Mouse (Mus musculus): Measurements from ENCODE around the gene Ltb.
A peak's percentile ranks its signal among the peaks of the same experiment; 100 is the strongest.

Gene Ltb

DNA sequence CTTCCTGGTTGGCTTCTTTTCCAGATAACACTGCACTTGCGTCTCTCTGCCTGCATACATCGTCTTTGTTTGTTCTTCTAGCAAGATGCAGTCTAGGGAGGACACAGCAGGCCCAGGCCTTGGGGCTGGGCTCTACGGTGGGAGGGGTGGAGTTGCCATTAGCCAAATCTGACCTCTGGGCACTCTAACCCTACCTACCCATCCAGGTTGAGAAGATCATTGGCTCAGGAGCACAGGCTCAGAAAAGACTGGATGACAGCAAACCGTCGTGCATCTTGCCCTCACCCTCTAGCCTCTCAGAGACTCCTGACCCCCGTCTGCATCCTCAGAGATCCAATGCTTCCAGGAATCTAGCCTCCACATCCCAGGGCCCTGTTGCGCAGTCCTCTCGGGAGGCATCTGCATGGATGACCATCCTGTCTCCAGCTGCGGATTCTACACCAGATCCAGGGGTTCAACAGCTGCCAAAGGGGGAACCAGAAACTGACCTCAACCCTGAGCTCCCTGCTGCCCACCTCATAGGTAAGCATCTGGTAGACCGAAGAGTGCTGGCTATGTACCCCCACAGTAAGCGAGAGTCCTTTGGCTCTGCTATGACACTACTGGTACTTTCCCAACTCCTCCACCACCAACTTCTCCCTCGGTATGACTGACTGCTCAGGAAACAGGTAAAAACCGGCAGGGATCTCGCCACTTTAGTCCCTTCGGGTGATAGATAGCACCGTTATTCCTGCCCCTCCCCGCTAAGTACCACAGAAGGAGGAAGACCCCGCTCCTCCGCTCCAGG lies 798 bp downstream of the Ltb start:
- DNase-seq: no peak

DNA sequence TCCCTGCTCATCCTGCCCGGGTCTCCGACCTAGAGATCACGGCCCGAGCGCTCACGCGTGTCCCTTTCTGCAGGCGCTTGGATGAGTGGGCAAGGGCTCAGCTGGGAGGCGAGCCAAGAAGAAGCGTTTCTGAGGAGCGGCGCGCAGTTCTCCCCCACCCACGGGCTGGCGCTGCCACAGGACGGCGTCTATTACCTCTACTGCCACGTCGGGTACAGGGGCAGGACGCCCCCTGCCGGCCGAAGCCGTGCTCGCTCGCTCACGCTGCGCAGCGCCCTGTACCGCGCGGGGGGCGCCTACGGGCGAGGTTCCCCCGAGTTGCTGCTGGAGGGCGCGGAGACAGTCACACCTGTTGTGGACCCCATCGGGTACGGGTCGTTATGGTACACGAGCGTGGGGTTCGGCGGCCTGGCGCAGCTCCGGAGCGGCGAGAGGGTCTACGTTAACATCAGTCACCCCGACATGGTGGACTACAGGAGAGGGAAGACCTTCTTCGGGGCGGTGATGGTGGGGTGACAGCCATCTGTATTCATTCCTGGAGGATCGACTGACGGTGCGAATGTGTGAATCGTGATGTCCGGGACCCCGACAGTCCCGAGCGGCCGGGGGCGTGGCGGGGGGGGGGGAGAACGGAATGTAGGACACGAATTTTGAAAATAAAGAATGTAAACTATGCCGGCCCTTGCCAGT lies 1.5 kb downstream of the Ltb start:
- DNase-seq: peak; percentile 98

DNA sequence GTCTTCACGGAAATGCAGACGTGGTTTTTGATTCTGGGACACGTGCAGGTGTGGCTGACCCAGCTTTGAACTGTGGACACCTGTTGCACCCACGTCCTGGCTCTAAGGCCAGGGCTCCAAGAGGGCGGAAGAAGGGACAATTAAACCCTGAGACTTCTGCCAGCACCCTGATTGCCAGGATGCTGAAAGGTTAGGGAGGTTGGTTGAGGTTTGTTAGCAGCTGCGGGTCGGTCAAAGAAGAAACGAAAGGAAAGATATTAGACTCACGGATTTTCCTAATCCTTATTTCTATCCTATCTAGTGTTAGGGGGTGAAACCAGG lies 2.0 kb downstream of the Ltb start:
- DNase-seq: peak; percentile 88

DNA sequence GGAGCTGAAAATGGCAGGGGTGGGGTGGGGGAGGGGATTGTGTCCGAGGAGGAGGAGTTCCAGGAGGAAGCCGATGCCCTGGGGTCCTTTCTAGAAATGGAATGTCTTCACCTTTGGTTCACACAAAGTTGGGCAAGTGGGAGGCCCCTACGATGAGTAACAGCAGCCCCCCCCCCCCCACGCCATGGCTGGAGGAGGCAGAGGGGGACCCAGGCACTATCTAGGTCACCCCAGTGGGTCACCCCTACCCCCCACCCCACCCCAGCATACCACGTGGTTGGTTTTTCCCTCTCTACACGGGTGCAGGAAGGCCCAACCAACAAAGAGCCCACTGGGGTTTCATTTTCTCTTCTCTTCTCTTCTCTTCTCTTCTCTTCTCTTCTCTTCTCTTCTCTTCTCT lies 2.9 kb downstream of the Ltb start:
- no peak for DNase-seq

DNA sequence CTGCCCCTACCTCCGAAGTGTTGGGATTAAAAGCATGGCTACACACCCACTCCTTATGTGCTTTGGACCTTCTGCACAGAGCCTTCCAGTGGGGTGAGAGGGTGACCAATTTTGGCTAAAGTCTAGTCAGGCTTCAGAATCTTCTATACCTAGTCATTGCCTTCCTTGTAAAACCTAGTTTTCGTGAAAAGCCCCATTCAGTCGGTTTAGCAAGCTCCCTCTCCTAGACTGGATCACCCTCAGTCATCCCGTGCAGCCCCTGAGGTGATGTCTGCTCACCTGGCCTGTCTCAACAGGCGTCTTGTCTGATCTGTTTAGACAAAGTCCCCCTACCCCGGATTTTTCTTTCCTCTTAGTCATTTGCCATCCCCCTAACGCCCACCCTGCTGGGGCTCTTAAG lies 3.8 kb downstream of the Ltb start:
- no peak for DNase-seq

DNA sequence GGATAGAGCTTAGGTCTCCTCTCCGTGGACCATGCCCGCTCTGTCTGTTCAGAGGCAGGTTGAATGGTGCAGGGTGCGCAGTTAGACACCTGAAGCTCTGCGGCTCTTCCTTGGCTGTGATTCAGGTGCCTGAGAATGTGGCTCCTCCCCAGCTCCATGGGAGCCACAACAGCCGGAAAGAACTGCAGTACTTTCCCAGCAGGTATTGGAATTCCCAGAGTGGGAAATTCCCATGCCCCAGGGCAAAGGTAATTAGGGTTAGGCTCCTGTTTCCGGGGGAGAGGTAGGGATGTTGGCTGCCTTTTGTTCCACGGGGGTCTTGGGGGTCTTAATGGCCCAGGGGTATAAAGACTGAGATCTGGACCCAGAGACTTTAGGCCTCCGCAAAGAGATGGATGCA lies 4.7 kb downstream of the Ltb start:
- peak; percentile 88 for DNase-seq

DNA sequence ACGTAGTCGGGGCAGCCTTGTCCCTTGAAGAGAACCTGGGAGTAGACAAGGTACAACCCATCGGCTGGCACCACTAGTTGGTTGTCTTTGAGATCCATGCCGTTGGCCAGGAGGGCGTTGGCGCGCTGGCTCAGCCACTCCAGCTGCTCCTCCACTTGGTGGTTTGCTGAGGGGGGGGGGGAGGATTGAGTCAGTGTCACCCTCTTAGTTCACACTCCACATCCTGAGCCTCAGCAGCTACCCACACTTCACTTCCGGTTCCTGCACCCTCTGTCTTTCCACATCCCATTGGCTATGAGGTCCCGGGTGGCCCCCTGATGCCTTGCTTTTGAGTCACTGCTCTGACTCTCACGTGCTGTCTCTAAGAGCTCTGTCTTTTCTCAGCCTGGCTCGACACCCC lies 6.2 kb downstream of the Ltb start:
- DNase-seq: peak; percentile 97

DNA sequence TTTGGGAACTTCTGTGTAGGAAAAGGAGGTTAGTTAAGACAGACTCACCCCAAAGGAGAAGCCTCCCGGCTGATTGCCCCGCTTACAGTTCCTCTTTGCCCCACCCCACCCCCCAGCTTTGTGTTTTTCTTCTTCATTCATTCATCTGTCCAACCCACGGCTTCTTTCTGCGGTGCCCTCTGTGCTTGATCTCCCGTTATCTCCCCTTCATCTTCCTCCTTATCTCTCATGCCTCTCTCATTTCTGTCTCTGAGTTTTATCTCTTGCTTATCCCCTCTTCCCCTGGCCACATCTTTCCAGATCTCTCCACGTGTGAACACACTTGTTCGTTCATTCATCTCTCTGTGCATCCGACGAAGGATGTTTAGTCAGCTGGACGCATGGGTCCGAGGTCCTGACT lies 6.9 kb downstream of the Ltb start:
- peak; percentile 91 for DNase-seq

DNA sequence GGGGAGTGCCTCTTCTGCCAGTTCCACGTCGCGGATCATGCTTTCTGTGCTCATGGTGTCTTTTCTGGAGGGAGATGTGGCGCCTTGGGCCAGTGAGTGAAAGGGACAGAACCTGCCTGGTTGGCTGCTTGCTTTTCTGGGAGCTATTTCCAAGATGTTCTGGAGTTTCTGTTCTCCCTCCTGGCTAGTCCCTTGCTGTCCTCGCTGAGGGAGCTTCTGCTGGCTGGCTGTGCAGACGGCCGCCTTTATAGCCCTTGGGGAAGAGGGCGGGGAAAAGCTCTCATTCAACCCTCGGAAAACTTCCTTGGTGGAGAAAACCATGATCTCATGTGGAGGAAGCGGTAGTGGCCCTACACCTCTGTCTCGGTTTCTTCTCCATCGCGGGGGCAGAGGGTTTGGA lies 7.5 kb downstream of the Ltb start, which contains the start of gene Tnf:
Tnf (minus strand) TSS at position 221 of the 400 bp plus-strand sequence.
- peak; percentile 99 for DNase-seq

DNA sequence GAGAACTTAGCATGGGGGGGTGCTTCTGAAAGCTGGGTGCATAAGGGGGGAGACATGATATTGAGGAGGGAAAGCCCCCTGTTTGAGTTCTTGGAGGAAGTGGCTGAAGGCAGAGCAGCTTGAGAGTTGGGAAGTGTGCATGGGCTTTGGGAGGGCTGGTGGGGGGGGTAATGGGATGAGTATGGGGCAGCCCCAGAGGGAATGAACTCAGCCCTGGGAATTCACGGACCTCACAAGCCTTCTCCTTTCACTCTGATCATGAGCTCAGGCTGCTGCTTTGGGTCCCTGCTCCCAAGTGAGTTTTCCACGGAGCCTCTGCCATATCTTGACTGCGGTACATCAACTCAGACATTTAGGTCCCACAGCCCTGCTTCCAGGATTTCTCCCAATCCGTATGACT lies 8.2 kb downstream of the Ltb start:
- DNase-seq: peak; percentile 91

DNA sequence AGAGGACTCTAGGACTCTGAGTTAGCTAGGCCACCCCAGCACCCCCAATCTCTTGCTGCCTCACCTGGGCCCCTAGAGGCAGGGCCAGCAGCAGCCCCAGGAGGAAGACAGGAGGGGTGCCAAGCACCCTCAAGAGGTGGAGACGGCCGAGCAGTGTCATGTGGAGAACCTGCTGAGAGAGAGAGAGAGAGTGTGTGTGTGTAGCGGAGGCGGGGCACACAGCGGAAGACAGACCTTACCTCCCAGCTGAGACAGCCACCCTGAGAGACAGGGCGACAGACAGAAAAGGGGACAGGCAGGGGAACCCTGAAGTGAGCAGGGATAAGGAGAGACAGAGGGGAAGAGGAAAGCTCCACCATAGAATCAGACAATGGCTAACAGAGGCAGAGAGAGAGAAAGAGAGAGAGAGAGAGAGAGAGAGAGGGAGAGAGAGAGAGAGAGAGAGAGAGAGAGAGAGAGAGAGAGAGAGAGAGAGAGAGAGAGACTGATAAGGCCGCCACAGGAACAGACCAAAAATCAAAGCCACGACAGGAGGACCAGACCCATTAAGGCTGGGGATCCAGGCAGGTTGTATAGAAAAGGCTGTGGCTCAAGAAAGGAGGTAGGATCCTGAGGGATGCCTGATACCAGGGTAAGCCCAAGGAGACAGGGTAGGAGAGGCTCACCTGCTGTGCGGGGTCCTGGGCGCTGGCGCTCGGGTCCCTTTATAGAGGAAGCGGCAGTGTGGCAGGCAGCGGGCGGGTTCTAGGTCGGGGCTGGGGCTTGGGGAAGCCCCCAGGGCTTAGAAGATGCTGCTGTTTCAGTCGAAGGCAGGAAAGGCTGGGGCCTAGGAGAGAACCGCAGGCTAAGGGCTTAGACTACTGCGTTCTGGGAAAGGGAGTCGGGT lies 10.5 kb downstream of the Ltb start, which contains the start of gene Lta:
Lta (minus strand) TSS at position 858 of the 886 bp plus-strand sequence.
- DNase-seq: no peak

DNA sequence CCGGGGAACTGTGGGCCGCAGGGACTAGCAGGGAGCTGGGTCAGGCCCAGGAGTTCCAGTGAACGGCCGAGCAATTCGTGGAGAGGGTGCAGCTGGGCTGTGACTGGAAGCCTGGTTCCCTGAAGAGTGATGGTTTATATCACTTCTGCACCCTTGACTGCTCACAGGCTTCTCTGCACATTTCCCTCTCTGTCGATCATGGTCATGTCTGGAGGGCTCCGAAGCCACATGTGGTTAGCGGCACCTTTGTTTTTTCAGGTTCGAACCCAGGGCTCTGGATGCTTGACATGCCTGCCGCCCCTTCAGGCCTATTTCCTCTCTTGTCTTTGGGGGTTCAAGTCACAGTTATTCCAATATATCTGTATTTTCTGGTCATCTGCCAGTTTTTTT lies 11.1 kb downstream of the Ltb start:
- no peak for DNase-seq

DNA sequence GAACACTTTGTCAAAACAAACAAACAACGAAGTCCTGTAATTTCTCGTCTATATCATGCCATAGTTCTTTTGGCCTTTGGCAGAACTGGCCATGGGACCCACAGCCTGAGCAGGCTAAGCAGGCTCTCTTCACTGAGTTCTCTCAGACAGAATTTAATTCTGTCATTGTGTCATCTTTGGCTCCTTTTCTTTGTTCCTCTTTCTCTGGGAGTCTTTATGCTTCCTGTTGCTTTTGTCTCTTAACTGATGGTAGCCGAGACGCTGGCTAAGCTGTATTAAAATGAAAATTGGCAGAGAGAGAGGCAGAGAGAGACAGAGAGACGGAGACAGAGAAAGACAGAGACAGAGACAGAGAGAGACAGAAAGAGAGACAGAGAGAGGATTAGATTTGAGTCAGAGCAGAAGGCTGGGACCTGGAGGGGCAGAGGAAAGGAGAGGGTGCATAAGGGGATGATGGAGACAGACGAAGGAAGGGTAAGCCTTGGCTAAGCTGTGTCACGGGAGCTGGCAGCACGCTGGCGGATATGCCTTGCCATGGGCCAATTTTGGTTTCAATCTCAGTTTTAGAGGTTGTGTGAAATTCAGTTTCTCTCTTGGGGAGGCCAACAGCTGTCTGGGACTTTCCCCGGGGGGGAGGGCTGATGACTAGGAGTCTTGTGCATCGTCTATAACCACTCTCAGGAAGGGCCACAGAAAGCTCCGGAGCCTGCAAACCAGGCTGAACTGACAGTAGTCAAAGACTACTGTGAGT lies 15.7 kb downstream of the Ltb start:
- DNase-seq: peak; percentile 96

DNA sequence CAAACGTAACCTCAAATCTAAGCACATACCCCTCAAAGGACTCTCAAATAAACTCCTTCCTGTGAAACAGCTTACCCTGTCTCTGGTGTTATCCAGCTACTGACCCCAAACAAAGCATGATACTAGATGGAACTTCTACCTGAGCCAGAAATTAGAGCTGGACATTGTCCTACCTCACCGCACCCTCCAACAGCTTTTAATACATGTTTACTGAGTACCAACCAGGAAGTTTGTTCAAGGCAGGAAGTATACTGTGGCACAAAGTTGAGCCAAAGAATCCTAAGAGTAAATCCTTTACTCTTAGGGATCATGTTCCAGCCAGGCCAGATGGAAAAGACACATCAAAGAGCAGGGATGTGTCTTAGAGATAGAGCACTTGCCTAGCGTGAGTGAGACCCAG lies 16.4 kb downstream of the Ltb start:
- no peak for DNase-seq

DNA sequence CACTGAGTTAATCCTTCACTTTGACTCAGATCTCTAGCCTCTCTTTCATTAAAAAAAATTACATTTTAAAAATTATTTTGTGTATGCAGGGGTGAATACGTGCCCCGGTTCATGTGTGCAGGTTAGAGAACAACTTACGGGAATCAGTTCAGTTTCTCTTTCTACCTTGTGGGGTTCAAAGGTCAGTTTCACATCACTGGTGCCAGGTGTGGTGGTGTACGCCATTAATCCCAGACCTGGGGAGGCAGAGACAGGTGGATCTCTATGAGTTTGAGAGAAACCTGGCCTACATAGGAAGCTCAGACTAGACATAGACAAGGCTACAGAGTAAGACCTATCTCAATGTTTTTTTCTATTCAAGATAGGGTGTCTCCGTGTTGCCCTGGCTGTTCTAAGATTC lies 18.8 kb downstream of the Ltb start:
- DNase-seq: no peak

DNA sequence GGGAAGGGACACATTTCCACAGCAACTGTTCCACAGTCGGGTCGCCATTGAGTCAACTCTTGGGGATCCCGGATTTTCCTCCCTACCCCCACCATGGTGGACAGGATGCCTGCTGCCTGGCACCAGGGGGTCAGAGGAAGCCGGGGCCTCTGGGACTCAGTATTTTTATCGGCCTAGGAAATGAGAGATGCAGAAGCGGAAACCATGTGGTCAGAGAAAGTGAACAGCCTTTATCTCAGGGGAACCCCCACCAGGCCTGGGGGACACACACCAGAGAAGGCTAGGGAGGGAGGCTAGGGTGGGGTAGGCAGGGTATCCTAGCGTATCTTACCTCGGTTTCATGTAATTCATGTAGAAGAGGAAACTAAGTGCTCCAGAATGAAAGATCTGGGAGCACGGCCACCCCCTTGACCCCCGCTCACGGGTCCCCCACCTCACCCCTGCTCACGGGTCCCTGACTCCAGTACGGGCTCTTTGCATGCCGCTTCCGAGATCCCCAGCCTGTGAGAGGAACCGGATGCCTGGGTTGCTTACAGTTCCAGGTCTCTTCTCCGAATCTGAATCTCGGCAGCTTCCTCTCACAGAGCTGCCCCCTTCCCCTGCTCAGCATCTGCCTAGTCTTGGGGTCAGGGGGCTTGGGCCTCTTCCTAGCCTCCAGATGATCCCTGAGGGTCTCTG lies 24.4 kb downstream of the Ltb start:
- peak; percentile 99 for DNase-seq

DNA sequence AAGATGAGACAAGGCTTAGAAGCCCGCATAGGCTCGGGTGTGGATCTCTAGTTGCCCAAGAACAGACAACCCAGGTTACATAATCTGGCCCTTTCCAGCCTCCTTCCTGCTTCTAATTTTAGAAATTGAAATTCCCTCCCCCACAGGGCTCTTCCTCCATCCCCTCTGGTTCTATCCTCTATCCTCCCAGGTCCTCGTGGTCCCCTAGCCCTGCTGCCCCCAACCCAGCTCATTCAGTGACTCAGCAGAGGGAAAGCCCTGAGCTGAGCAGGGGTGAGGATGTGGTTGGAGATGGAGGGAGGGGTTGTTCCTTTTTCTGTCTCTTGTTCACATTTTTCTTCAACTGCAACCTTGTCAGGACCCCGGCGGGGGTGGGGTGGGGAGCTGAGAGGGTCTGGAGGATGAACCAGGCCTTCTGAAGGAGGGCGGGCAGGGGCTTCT lies 25.4 kb downstream of the Ltb start:
- peak; percentile 98 for DNase-seq

DNA sequence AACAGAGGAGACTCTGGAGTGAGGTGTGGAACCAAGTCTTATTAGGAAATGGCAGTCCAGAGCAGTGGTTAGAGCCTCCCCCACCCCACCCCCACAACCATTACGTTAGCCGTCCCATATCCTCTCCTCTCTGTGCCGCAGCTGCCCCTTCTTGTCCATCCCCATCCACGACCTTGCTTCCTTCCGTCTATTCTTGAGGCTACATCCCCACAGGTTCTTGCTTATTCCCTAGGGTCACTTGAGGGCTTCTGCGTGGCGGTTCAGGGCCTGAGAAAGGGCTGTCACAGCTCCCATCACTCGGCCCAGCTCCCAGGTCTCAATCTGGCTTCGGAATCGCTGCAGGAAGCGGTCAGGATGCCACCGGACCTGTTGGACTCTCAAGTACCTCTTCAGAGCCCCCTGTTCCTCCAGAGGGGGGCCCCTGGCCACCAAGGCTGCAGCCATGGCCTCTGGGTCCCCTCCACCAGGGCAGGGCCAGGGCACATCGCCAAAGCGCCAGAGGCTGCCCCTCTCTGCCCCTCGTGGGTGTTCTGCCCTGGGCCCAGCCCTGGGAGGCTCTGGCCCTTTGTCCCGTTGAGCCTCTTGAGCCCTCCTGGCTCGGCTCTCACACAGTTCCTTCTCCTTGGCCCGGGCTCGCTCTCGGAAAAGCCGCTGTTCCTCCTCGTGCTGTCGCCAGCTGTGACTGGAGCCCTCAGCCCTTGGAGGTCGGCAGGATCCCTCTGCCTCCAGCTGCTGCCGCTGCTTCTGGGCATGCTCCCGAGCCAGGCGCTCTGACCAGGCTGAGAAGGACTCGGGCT lies 26.1 kb downstream of the Ltb start, which contains the start of gene Gm16181:
Gm16181 (plus strand) TSS at position 679 of the 797 bp plus-strand sequence.
- DNase-seq: peak; percentile 99

DNA sequence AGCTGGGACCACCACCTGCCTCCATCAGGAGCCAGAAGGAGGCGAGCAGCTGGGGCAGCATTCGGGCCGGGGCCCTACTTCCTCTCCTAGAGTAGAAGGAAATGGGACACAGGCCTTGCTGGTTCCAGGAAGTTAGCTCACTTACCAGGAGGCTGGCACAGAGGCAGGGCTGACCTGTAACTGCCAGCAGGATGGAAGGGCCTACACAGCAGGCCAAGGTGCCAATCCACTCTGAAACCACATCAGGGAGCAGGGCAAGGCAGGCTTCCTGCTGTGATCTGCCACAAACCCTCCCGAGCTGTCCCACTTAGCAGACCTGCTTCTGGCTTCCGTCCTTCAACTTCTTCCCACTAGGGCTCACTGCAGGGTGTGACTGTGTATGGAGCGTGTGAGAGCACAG lies 28.1 kb downstream of the Ltb start:
- peak; percentile 95 for DNase-seq

DNA sequence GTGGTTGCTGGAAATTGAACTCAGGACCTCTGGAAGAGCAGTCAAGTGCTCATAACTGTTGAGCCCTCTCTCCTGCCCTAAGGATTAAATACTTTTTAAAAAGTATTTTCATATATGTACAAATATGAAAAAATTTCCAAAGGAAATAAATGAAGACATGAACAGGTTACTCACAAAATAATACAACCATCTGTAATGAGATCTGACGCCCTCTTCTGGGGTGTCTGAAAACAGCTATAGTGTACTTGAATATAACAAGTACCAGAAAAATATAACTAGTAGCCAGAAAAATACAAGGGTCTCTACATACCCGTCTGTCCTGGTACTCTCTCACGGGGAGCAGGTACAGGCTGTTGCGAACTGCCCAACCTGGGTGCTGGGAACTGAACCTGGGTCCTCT lies 30.4 kb downstream of the Ltb start:
- DNase-seq: no peak

DNA sequence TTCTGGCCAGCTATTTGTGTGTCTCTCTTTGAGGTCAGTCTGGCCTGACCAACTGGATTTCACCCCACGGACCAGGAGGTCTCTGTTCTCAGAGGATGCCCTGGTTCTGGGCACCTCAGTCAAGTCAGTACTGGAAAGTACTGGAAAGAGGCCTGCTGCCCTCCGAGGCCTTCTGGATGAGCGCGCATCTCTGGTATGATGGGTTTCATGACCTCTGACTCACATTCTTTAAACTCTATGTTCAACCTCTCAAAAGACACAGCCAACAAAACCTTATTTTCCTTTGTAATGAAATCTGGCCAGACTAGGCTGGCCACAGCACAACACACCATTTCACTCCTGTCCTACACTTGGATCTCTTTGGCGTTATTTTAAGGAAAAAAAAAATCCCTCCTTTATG lies 31.2 kb downstream of the Ltb start:
- no peak for DNase-seq
